Mouse (Mus musculus) layer of hippocampus, adult 18-20 months (tissue): ENCODE measurements around the gene Nupr1l. TPM values are rescaled to one million over a fixed set of nuclear protein-coding genes. Genes with fewer than 3 reads are reported as not detected.
"Not testable (repeated sequence)": the region's sequence is repeated elsewhere in the genome, so short reads cannot be mapped to it uniquely, and the experiment has no call there.

Experiments used
- DNase-seq, 2 experiments: peaks; one replicate each; pipeline ENCODE4 v3.0.0; 2022; ENCODE audit warnings: low spot score in 2 of 2
- long read RNA-seq: library from polyadenylated mRNA; stranded (forward); transcript quantifications from one replicate; pipeline ENCODE4 v2.0.0, GENCODE M21; 2021
- total RNA-seq, 2 experiments: library from RNA; stranded (reverse); gene quantifications; 2 replicates each; pipeline ENCODE4 v1.2.3; 2021

The Nupr1l gene
- 1 to 10 TPM; 4.2 to 4.5 TPM for total RNA-seq
- long read RNA-seq, partial matches to known transcripts = 0 of 1 reads
- long read RNA-seq, other reads (novel, unspliced or antisense) = 0 of 1 reads

- DNase-seq = peak; percentile 83 to 89
Measured at GRCm38 (mm10) chr5:129908242-129908965, at the start of gene Nupr1l. TSS of gene Nupr1l (plus strand) at chr5:129908540.

- DNase-seq = no peak
Measured at GRCm38 (mm10) chr5:129862325-129862724, 46.0 kb upstream of the Nupr1l start.

GRCm38 (mm10) chr5:129864467-129864866, 43.9 kb upstream of the Nupr1l start:
- DNase-seq = peak in 1 of 2 experiments; percentile 61

GRCm38 (mm10) chr5:129865841-129866240, 42.5 kb upstream of the Nupr1l start:
- DNase-seq = no peak

- DNase-seq = no peak
Measured at GRCm38 (mm10) chr5:129869238-129869995, 38.9 kb upstream of the Nupr1l start.

GRCm38 (mm10) chr5:129871238-129871637, 37.1 kb upstream of the Nupr1l start:
- no peak for DNase-seq

- DNase-seq = no peak
Measured at GRCm38 (mm10) chr5:129873942-129874341, 34.4 kb upstream of the Nupr1l start.

- DNase-seq = no peak
Measured at GRCm38 (mm10) chr5:129875098-129875497, 33.2 kb upstream of the Nupr1l start.

GRCm38 (mm10) chr5:129877731-129878455, 30.4 kb upstream of the Nupr1l start:
- peak in 1 of 2 experiments; percentile 34 for DNase-seq

GRCm38 (mm10) chr5:129878946-129879345, 29.4 kb upstream of the Nupr1l start:
- DNase-seq = peak in 1 of 2 experiments; percentile 49

- DNase-seq = no peak
Measured at GRCm38 (mm10) chr5:129879888-129880287, 28.5 kb upstream of the Nupr1l start.

- no peak for DNase-seq
Measured at GRCm38 (mm10) chr5:129886271-129886670, 22.1 kb upstream of the Nupr1l start.

GRCm38 (mm10) chr5:129886911-129887636, 21.3 kb upstream of the Nupr1l start, which contains the start of gene Chchd2:
TSS of gene Chchd2 (minus strand) at chr5:129887470.
- peak; percentile 94 to 98 for DNase-seq

GRCm38 (mm10) chr5:129890390-129890789, 17.9 kb upstream of the Nupr1l start:
- not testable (repeated sequence) for DNase-seq

- DNase-seq = peak; percentile 84 to 94
Measured at GRCm38 (mm10) chr5:129895198-129896088, 12.9 kb upstream of the Nupr1l start, which contains the start of gene Zbed5. TSS of gene Zbed5 (plus strand) at chr5:129895723.

GRCm38 (mm10) chr5:129898449-129898848, 9.9 kb upstream of the Nupr1l start, which contains the start of gene Phkg1:
TSS of gene Phkg1 (minus strand) at chr5:129898549.
- no peak for DNase-seq

GRCm38 (mm10) chr5:129907775-129908174, 565 bp upstream of the Nupr1l start:
- no peak for DNase-seq

GRCm38 (mm10) chr5:129909147-129909546, 807 bp downstream of the Nupr1l start:
- DNase-seq = no peak

GRCm38 (mm10) chr5:129909591-129909990, 1.3 kb downstream of the Nupr1l start:
- DNase-seq = no peak

- DNase-seq = no peak
Measured at GRCm38 (mm10) chr5:129914024-129914423, 5.7 kb downstream of the Nupr1l start.
